Mouse (Mus musculus) brain, embryonic 14.5 days (tissue): Measurements from ENCODE around the gene Mrpl10. TPM values are rescaled to one million over a fixed set of nuclear protein-coding genes. Genes with fewer than 3 reads are reported as not detected.

ENCODE experiments used
- DNase-seq: peaks from one replicate; pipeline ENCODE4 v3.0.0-alpha.2; 2011; ENCODE audit warnings: low read depth
- CTCF ChIP-seq: fragments of 200-500 bp; IDR thresholded peaks from 2 replicates; pipeline ENCODE4 v1.5.1; 2012; ENCODE audit warnings: inconsistent platforms, mild to moderate bottlenecking, moderate library complexity, borderline replicate concordance; ENCODE audit not compliant: insufficient read depth, insufficient read length; ENCODE audit errors: extremely low read depth
- POLR2A ChIP-seq: fragments of 200-500 bp; IDR thresholded peaks from 2 replicates; pipeline ENCODE4 v1.6.1; 2012; ENCODE audit warnings: mild to moderate bottlenecking, inconsistent platforms, borderline replicate concordance; ENCODE audit not compliant: poor library complexity, insufficient read depth, insufficient read length, severe bottlenecking; ENCODE audit errors: extremely low read depth
- polyA plus RNA-seq: library from polyadenylated mRNA; depleted of rRNA; stranded (reverse); fragments of >200 nt; gene quantifications from 2 replicates; pipeline ENCODE4 v1.2.3, GENCODE M21; 2012; rRNA removed

The Mrpl10 gene
- polyA plus RNA-seq, 1 experiment, result 60.4 TPM

DNA sequence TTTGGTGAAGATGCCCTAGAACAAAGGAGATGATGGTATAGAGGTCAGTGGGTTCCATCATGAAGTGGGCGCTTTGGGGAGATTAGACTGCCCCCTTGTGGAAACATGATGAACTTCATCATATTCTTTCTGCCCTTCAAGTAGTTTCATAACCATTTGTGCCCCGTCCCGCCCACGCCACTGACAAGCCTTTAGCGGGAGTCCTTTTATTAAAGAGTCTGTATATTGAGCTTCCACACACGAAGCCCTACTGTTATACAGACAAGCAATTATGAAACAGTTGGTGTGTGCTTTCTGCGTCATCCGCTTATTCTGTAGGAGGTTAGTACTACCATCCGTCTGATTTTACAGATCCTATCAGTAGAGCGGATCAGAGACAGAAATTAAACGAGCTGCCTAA is 41.6 kb downstream of the Mrpl10 start:
- peak; percentile 47 for DNase-seq
- TF ChIP-seq CTCF (peak; percentile 58; the same call in 1 of the 2 replicates), POLR2A (no peak)

DNA sequence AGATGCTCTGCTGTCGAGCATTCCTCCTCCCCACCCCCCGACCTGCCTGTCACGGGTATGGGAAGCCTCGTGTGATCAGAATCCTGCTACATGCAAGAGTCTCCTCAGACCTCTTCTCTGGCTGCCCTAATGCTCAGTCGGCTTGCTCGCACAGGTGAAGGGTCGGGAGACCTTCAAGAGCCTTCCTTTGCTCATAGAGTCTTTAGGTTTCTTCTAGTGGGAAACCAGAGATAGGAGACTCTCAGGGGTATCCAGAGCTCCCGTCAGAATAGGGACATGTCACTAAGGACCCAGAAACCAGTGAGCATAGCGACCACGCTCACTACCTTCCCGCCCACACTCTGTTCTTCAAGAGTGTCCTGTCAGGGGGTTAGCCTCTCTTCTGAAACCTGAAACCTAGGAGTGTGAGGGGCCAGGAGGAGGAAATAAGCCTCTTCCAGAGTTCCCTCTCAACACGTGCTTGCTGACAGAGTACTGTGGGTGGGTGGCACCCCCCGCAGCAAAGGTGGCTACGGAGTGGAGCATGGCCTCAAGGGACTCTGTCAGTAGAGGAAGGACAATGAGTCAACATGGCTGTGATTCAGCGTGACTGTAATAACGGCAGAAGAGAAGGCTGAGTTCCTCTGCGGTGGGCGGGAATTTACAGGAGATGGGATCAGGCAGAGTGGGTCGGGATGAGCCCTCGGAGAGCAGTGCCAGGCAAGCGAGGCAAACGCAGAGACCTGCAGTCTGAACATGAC is 42.2 kb downstream of the Mrpl10 start:
- TF ChIP-seq POLR2A, result no peak
- no peak for TF ChIP-seq CTCF
- no peak for DNase-seq

DNA sequence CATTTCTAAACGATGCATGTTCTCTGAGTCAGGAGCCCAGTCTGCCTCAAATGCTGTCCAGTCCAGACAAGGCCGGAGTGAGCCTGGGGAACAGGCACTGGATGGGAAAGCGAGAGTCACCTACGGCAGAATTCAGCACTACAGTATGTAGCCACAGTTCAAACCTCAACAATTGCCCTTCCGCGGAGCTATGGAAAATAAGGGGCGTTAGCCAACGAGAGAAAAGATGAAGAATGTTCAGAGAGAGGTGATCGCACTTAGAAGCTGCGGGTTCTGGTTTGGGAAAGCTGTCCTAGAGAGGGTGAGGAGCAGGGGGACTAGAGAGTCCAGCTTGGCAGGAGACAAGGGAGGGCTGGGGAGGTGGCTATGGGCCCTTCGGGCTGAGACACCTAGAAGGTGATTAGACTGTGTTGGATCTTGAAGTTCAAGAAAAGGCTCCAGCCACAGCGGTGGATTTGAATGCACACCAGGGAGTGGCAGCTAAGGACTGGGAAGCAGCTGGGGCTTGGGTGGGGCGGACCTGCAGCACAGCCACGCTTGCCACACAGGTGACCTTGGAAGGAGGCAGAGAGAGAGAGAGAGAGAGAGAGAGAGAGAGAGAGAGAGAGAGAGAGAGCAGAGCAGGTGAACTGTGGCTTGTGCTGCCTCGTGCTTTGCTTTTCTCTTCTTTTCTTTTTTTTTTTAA is 43.6 kb downstream of the Mrpl10 start:
- DNase-seq, result no peak
- TF ChIP-seq POLR2A (no peak), CTCF (no peak)

DNA sequence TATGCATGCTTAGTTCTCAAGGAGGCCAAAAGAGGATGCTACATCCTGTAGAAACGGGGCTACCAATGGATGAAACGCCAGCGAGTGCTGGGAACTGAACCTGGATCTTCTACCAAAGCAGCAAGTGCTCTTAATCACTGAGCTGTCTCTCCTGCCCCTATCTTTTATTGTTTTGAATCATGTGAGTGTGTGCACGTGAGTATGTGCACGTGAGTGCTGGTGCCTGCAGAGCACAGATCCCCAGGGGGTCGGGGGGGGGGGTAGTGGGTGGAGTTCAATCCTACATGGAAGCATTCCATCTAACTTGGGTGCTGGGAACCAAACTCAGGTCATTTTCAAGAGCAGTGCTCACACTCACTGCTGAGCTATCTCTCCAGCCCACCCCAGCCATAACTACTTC is 45.0 kb downstream of the Mrpl10 start:
- DNase-seq, result no peak
- TF ChIP-seq CTCF (no peak), POLR2A (no peak)

DNA sequence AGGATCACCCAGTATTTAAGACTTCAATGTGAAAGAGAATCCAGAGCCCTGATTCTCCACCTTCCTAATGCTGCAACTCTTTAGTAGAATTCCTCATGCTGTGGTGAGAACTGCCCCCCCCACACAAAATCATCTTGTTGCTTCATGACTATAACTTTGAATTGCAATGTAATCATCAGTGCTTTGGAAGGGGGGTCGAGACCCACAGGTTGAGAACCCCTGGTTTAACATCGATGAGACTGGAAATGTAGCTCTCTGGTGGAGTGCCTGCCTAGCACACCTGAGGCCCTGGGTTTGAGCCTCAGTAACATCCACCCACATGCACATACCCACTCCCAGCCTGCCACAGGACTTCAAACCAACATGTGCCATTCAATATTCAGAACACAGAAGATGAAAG is 53.2 kb downstream of the Mrpl10 start:
- TF ChIP-seq CTCF (no peak), POLR2A (no peak)

DNA sequence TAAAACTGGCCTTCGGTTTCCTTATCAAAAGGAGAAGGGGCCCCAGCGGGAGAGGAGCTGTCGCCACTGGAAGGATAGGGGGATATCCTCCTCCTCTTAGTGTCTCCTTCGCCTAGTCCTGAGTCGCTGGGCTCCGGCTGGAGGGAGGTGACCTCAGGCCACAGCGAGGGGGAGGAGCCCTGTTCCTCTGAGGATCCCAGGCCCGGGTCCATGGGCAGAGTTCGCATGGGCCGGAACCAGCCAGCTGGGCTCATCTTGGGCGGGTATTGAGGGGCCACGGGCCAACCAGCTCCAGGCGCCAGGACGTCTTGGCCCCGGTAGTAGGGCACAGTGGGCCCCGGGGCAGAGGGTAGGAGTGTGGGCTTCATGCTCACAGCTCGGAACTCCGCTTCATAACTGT is 57.4 kb downstream of the Mrpl10 start:
- no peak for TF ChIP-seq CTCF
- no peak for TF ChIP-seq POLR2A
- DNase-seq, result no peak

More for the DNA sequence above, 53.2 kb downstream of the Mrpl10 start:
- no peak for DNase-seq

Other genes starting within 250 kb of the Mrpl10 start
- 89.1 and 102 TPM in 2 replicates for gene Nfe2l1, start 211.6 kb upstream of the Mrpl10 start, polyA plus RNA-seq
- gene Copz2, start 191.7 kb upstream of the Mrpl10 start, polyA plus RNA-seq, result 9.3 and 15.8 TPM in 2 replicates
- gene Cdk5rap3, start 125.1 kb upstream of the Mrpl10 start, polyA plus RNA-seq, result 71.6 and 83.7 TPM in 2 replicates
- gene Prr15l, start 113.5 kb upstream of the Mrpl10 start, polyA plus RNA-seq, result 0.09 and 0.16 TPM in 2 replicates
- 11.8 and 14.4 TPM in 2 replicates for gene Pnpo, start 97.6 kb upstream of the Mrpl10 start, polyA plus RNA-seq
- gene Sp2, start 58.6 kb upstream of the Mrpl10 start, polyA plus RNA-seq, result 12.3 and 17.8 TPM in 2 replicates
- gene Sp6, start 28.2 kb upstream of the Mrpl10 start, polyA plus RNA-seq, result 0.64 and 1.0 TPM in 2 replicates
- gene Scrn2, start 11.6 kb upstream of the Mrpl10 start, polyA plus RNA-seq, result 11.8 and 16.9 TPM in 2 replicates
- 2.0 and 2.9 TPM in 2 replicates for gene Lrrc46, start 153 bp upstream of the Mrpl10 start, polyA plus RNA-seq
- gene Osbpl7, start 9.1 kb downstream of the Mrpl10 start, polyA plus RNA-seq, result 14.6 and 14.9 TPM in 2 replicates
- gene Tbx21, start 73.8 kb downstream of the Mrpl10 start, polyA plus RNA-seq, result 0.12 and 0.21 TPM in 2 replicates
- 55.6 and 65.1 TPM in 2 replicates for gene Tbkbp1, start 109.9 kb downstream of the Mrpl10 start, polyA plus RNA-seq
- 106 and 129 TPM in 2 replicates for gene Kpnb1, start 146.3 kb downstream of the Mrpl10 start, polyA plus RNA-seq
- gene Npepps, start 239.1 kb downstream of the Mrpl10 start, polyA plus RNA-seq, result 96.2 and 124 TPM in 2 replicates